Mouse (Mus musculus): ENCODE data around the gene Psmd9. TPM values are rescaled to one million over a fixed set of nuclear protein-coding genes. Genes with fewer than 3 reads are reported as not detected.

Gene Psmd9
- polyA plus RNA-seq, 1 experiment = 30.6 TPM

GRCm38 (mm10) chr5:123298526-123298925 is 129.3 kb downstream of the Psmd9 start:
- Histone ChIP-seq H3K79me2 (ENCODE audit: control insufficient read depth, insufficient read depth) (no peaks in the 10 kb centered on the region), H3ac (ENCODE audit: control insufficient read depth, insufficient read length) (no peak overlapping the region), H3K4me2 (ENCODE audit: low read depth) (no peak overlapping the region), H3K36me3 (ENCODE audit: control insufficient read depth, insufficient read depth) (no peaks in the 10 kb centered on the region), H3K27me3 (ENCODE audit: control insufficient read depth, insufficient read depth, insufficient read length) (peaks cover 29% of the 10 kb centered on the region), H3K4me3 (no peak overlapping the region)
- no peak for TF ChIP-seq POLR2A (IDR thresholded peaks at IDR 0.05; ENCODE audit: insufficient read length, low read depth)
- no peak for TF ChIP-seq MAX (IDR thresholded peaks at IDR 0.05; ENCODE audit: low read depth)
- no peak for TF ChIP-seq MYOD1 (IDR thresholded peaks at IDR 0.05; ENCODE audit: control insufficient read depth in 1 of 3, insufficient read length in 2 of 3, low read depth in 2 of 3)
- TF ChIP-seq USF1 (IDR thresholded peaks at IDR 0.05; ENCODE audit: low read depth) = no peak
- no peak for TF ChIP-seq SRF (IDR thresholded peaks at IDR 0.05; ENCODE audit: control insufficient read depth, insufficient read length, low read depth)
- no peak for TF ChIP-seq TCF12 (IDR thresholded peaks at IDR 0.05; ENCODE audit: insufficient read depth, poor library complexity, severe bottlenecking)
- no peak for TF ChIP-seq CEBPB (IDR thresholded peaks at IDR 0.05; ENCODE audit: insufficient read depth, poor library complexity, severe bottlenecking)
- no peak for TF ChIP-seq POLR2AphosphoS2 (IDR thresholded peaks at IDR 0.05; ENCODE audit: insufficient read length, low read depth)
- no peak for TF ChIP-seq REST (IDR thresholded peaks at IDR 0.05; ENCODE audit: insufficient read depth, insufficient read length)
- TF ChIP-seq MYOG (IDR thresholded peaks at IDR 0.05; ENCODE audit: control insufficient read depth in 1 of 3, insufficient read depth in 1 of 3, insufficient read length in 2 of 3, low read depth in 2 of 3) = no peak
- TF ChIP-seq TCF3 (IDR thresholded peaks at IDR 0.05; ENCODE audit: insufficient read length, low read depth) = no peak
- no peak for TF ChIP-seq E2F4 (IDR thresholded peaks at IDR 0.05; ENCODE audit: insufficient read depth)

Other genes with a start within 250 kb of the Psmd9 start
- 10.1 TPM for gene Kdm2b, start 179.6 kb upstream of the Psmd9 start, polyA plus RNA-seq (2012; fragmentation: generic; extraction: Trizol)
- 36.7 TPM for gene Orai1, start 154.3 kb upstream of the Psmd9 start, polyA plus RNA-seq (2012; fragmentation: generic; extraction: Trizol)
- not detected for gene Morn3, start 122.4 kb upstream of the Psmd9 start, polyA plus RNA-seq (2012; fragmentation: generic; extraction: Trizol)
- 41.3 TPM for gene Tmem120b, start 101.0 kb upstream of the Psmd9 start, polyA plus RNA-seq (2012; fragmentation: generic; extraction: Trizol)
- gene Rhof, start 36.7 kb upstream of the Psmd9 start, polyA plus RNA-seq (2012; fragmentation: generic; extraction: Trizol) = 1.6 TPM
- gene Setd1b, start 27.2 kb upstream of the Psmd9 start, polyA plus RNA-seq (2012; fragmentation: generic; extraction: Trizol) = 5.4 TPM
- gene Hpd, start 13.3 kb downstream of the Psmd9 start, polyA plus RNA-seq (2012; fragmentation: generic; extraction: Trizol) = not detected
- gene Wdr66, start 82.7 kb downstream of the Psmd9 start, polyA plus RNA-seq (2012; fragmentation: generic; extraction: Trizol) = 0.38 TPM
- gene Bcl7a, start 174.4 kb downstream of the Psmd9 start, polyA plus RNA-seq (2012; fragmentation: generic; extraction: Trizol) = 3.6 TPM
- 6.0 TPM for gene Mlxip, start 225.4 kb downstream of the Psmd9 start, polyA plus RNA-seq (2012; fragmentation: generic; extraction: Trizol)